ENCODE assay signal across 23 mouse cellular contexts in genomic region chr14:77596216-77597175, GRCm38 (mm10).
DNase-seq lines count a peak whose midpoint lies in the region; ATAC-seq and TF ChIP-seq lines count a peak whose summit lies in the region.
"Had no signal": no experiment of that assay in that cellular context is flagged by ENCODE, and none has a peak within 500 bp of the region (broad histone marks: within the 10 kb centered on the region; RNA-seq: fewer than 3 reads in every experiment).

No protein-coding gene starts in this region.

- peaks cover 9% of the 10 kb centered on the region for H3K4me1 ChIP-seq in hindbrain, embryonic 12.5 days
- no peaks in the 10 kb centered on the region for H3K4me1 ChIP-seq in hindbrain, embryonic 11.5 days (replicated peaks; ENCODE audit: control insufficient read depth, insufficient read depth, low read length)
- no peaks in the 10 kb centered on the region for H3K4me1 ChIP-seq in intestine, embryonic 15.5 days (replicated peaks)
- H3K4me1 ChIP-seq in stomach, postnatal 0 days (replicated peaks; ENCODE audit: control insufficient read depth, insufficient read depth) = no peaks in the 10 kb centered on the region
- H3K4me1 ChIP-seq: embryonic facial prominence, embryonic 10.5 days; liver, embryonic 13.5 days; stomach, embryonic 15.5 days had no signal

- no peak for TF ChIP-seq EP300 in stomach, postnatal 0 days (optimal IDR thresholded peaks at IDR 0.05)

- no peak for DNase-seq in hindbrain, embryonic 11.5 days (ENCODE audit: low spot score)
- DNase-seq in left cerebral cortex, postnatal 4 days = peak; percentile 38
- DNase-seq in left cerebral cortex, postnatal 25 days (ENCODE audit: low spot score in 2 of 2) = no peak
- peak; percentile 23 for DNase-seq in stomach, postnatal 0 days (ENCODE audit: low spot score)
- DNase-seq in spleen, postnatal 36 days (ENCODE audit: low spot score in 2 of 2) = no peak
- DNase-seq: adrenal gland, postnatal 25 days; cerebellum, adult 11 months; gastrocnemius, postnatal 10 days; heart, adult 18-20 months; liver, embryonic 13.5 days; lung, embryonic 14.5 days; lung, postnatal 4 days; right cerebral cortex, postnatal 14 days; thymus, adult 2 months had no signal

- no peak for ATAC-seq in hindbrain, embryonic 12.5 days (ENCODE audit: low FRiP score)
- ATAC-seq in hindbrain, embryonic 11.5 days (ENCODE audit: low FRiP score) = no peak
- peak; percentile 72 for ATAC-seq in intestine, embryonic 15.5 days
- ATAC-seq in stomach, postnatal 0 days (ENCODE audit: low FRiP score, low TSS enrichment) = peak; percentile 72; the same call in 1 of the 2 replicates
- ATAC-seq: forebrain, embryonic 13.5 days had no signal

- H3K27ac ChIP-seq in hindbrain, embryonic 12.5 days = 0 out of 2 replicates have a peak overlapping the region, but pooled peaks have one; percentile 7
- no peak overlapping the region for H3K27ac ChIP-seq in hindbrain, embryonic 11.5 days (ENCODE audit: low read depth, low read length)
- H3K27ac ChIP-seq in intestine, embryonic 15.5 days = no peak overlapping the region
- no peak overlapping the region for H3K27ac ChIP-seq in stomach, postnatal 0 days (replicated peaks)
- H3K27ac ChIP-seq: embryonic facial prominence, embryonic 10.5 days; forebrain, embryonic 13.5 days; heart, embryonic 13.5 days; limb, embryonic 13.5 days; liver, embryonic 13.5 days; midbrain, embryonic 10.5 days; neural tube, embryonic 12.5 days; stomach, embryonic 15.5 days had no signal

- WGBS in hindbrain, embryonic 12.5 days = 84% methylated on average over 14 of the region's 14 CpGs
- WGBS in hindbrain, embryonic 11.5 days = 88% methylated on average over 14 of the region's 14 CpGs
- WGBS in intestine, embryonic 15.5 days = 83% methylated on average over 14 of the region's 14 CpGs
- WGBS in stomach, postnatal 0 days = 69% methylated on average over 14 of the region's 14 CpGs

- H3K9ac ChIP-seq in hindbrain, embryonic 12.5 days = no peak overlapping the region
- H3K9ac ChIP-seq in hindbrain, embryonic 11.5 days (ENCODE audit: low read depth, low read length) = no peak overlapping the region
- no peak overlapping the region for H3K9ac ChIP-seq in intestine, embryonic 15.5 days
- H3K9ac ChIP-seq in stomach, postnatal 0 days (ENCODE audit: low read length) = no peak overlapping the region
- H3K9ac ChIP-seq: forebrain, embryonic 13.5 days; heart, embryonic 13.5 days; limb, embryonic 13.5 days; liver, embryonic 13.5 days; lung, embryonic 14.5 days; neural tube, embryonic 12.5 days; stomach, embryonic 15.5 days had no signal

- H3K9me3 ChIP-seq in hindbrain, embryonic 12.5 days (replicated peaks) = no peaks in the 10 kb centered on the region
- H3K9me3 ChIP-seq in hindbrain, embryonic 11.5 days (ENCODE audit: control insufficient read depth, low read length) = no peaks in the 10 kb centered on the region; the same call in 1 of the 2 replicates
- H3K9me3 ChIP-seq in intestine, embryonic 15.5 days = no peaks in the 10 kb centered on the region
- H3K9me3 ChIP-seq in stomach, postnatal 0 days (ENCODE audit: control insufficient read depth, low read length) = no peaks in the 10 kb centered on the region
- H3K9me3 ChIP-seq: embryonic facial prominence, embryonic 10.5 days; limb, embryonic 13.5 days; liver, embryonic 13.5 days; neural tube, embryonic 12.5 days; stomach, embryonic 15.5 days had no signal

- no peak for TF ChIP-seq CTCF in stomach, postnatal 0 days (IDR thresholded peaks at IDR 0.05; ENCODE audit: low read depth)

- no peak overlapping the region for H3K4me2 ChIP-seq in hindbrain, embryonic 12.5 days (replicated peaks)
- H3K4me2 ChIP-seq in hindbrain, embryonic 11.5 days (replicated peaks; ENCODE audit: low read depth, low read length) = no peak overlapping the region
- H3K4me2 ChIP-seq in intestine, embryonic 15.5 days (replicated peaks) = no peak overlapping the region
- no peak overlapping the region for H3K4me2 ChIP-seq in stomach, postnatal 0 days (replicated peaks; ENCODE audit: low read depth)
- H3K4me2 ChIP-seq: forebrain, embryonic 13.5 days; heart, embryonic 13.5 days; limb, embryonic 13.5 days; liver, embryonic 13.5 days; lung, embryonic 14.5 days; neural tube, embryonic 12.5 days; stomach, embryonic 15.5 days had no signal

- intact Hi-C loops in left cerebral cortex, postnatal 4 days (cut with DNase I) = no loop called here
- intact Hi-C loops in left cerebral cortex, postnatal 25 days (cut with DNase I) = no loop called here

- H3K4me3 ChIP-seq in hindbrain, embryonic 12.5 days = no peak overlapping the region
- no peak overlapping the region for H3K4me3 ChIP-seq in hindbrain, embryonic 11.5 days (ENCODE audit: low read depth, low read length)
- no peak overlapping the region for H3K4me3 ChIP-seq in intestine, embryonic 15.5 days (replicated peaks)
- H3K4me3 ChIP-seq in stomach, postnatal 0 days (ENCODE audit: low read depth, low read length) = no peak overlapping the region
- H3K4me3 ChIP-seq: embryonic facial prominence, embryonic 10.5 days; forebrain, embryonic 13.5 days; heart, embryonic 13.5 days; limb, embryonic 13.5 days; liver, embryonic 13.5 days; midbrain, embryonic 10.5 days; neural tube, embryonic 12.5 days; stomach, embryonic 15.5 days had no signal

- no peaks in the 10 kb centered on the region for H3K27me3 ChIP-seq in hindbrain, embryonic 12.5 days
- H3K27me3 ChIP-seq in hindbrain, embryonic 11.5 days (ENCODE audit: control insufficient read depth, insufficient read depth, low read length) = no peaks in the 10 kb centered on the region
- H3K27me3 ChIP-seq in intestine, embryonic 15.5 days (replicated peaks) = no peaks in the 10 kb centered on the region
- H3K27me3 ChIP-seq in stomach, postnatal 0 days (ENCODE audit: control insufficient read depth, insufficient read depth, low read length) = no peaks in the 10 kb centered on the region
- H3K27me3 ChIP-seq: forebrain, embryonic 13.5 days; heart, embryonic 13.5 days; limb, embryonic 13.5 days; liver, embryonic 13.5 days; neural tube, embryonic 12.5 days; stomach, embryonic 15.5 days had no signal

- no peaks in the 10 kb centered on the region for H3K36me3 ChIP-seq in hindbrain, embryonic 12.5 days
- H3K36me3 ChIP-seq in hindbrain, embryonic 11.5 days (ENCODE audit: control insufficient read depth, insufficient read depth, low read length) = no peaks in the 10 kb centered on the region
- no peaks in the 10 kb centered on the region for H3K36me3 ChIP-seq in intestine, embryonic 15.5 days
- H3K36me3 ChIP-seq in stomach, postnatal 0 days (ENCODE audit: control insufficient read depth, insufficient read depth, low read length) = no peaks in the 10 kb centered on the region
- H3K36me3 ChIP-seq: embryonic facial prominence, embryonic 10.5 days; heart, embryonic 13.5 days; limb, embryonic 13.5 days; liver, embryonic 13.5 days; stomach, embryonic 15.5 days had no signal

Comparison
In these comparisons a context has a peak if more than half of its experiments do, and no peak if none do; other contexts are left out.
1. DNase-seq: peak in left cerebral cortex, postnatal 4 days (single experiment) and stomach, postnatal 0 days (single experiment); none in hindbrain, embryonic 11.5 days (single experiment), left cerebral cortex, postnatal 25 days (0 of 2) and spleen, postnatal 36 days (0 of 2).
2. ATAC-seq: peak in intestine, embryonic 15.5 days (single experiment) and stomach, postnatal 0 days (single experiment); none in hindbrain, embryonic 12.5 days (single experiment) and hindbrain, embryonic 11.5 days (single experiment).